Mouse (Mus musculus) erythroblast, embryonic 14.5 days (primary cell): Measurements from ENCODE around the gene 1810043G02Rik.

ENCODE experiments used
- GATA1 ChIP-seq: IDR thresholded peaks from 2 replicates; pipeline ENCODE4 v1.6.1; 2012; ENCODE audit warnings: low read length, inconsistent platforms, mixed read lengths
- TAL1 ChIP-seq: IDR thresholded peaks from 3 replicates; pipeline ENCODE4 v1.6.1; 2012; ENCODE audit warnings: low read length, inconsistent platforms, mixed read lengths

DNA sequence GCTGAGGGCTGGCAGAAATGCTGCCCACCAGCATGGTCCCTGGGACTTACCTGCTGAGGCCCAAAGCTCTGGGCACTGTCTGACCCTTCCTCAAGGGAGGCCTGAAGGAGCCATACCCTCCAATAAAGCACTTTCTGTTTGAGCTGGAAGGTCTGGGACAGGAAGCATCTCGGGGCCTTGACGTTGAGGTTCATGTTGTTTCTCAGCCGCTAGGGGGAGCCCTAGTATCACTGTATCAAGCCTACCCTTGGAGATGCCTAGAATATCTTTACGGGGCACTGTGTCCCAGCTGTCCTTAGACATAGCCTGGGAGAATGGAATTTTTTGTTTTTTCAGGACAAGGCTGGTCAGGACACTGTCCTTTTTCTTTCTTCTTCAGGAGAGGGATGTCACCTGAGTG, 6.3 kb downstream of the 1810043G02Rik start:
- no peak for TF ChIP-seq TAL1
- no peak for TF ChIP-seq GATA1
